Mouse (Mus musculus) cortical plate, adult 2 months (tissue): ENCODE data around the gene Gcfc2.

ENCODE experiments used
- CTCF ChIP-seq: fragments of 200-500 bp; IDR thresholded peaks from 2 replicates; pipeline ENCODE4 v1.5.1; 2011; ENCODE audit warnings: mild to moderate bottlenecking, control low read depth, low read length; ENCODE audit not compliant: insufficient read depth; ENCODE audit errors: extremely low read depth
- POLR2A ChIP-seq: fragments of 200-500 bp; IDR thresholded peaks from 2 replicates; pipeline ENCODE4 v1.6.1; 2011; ENCODE audit warnings: mild to moderate bottlenecking, low read length, control low read depth; ENCODE audit not compliant: insufficient read depth; ENCODE audit errors: extremely low read depth

DNA sequence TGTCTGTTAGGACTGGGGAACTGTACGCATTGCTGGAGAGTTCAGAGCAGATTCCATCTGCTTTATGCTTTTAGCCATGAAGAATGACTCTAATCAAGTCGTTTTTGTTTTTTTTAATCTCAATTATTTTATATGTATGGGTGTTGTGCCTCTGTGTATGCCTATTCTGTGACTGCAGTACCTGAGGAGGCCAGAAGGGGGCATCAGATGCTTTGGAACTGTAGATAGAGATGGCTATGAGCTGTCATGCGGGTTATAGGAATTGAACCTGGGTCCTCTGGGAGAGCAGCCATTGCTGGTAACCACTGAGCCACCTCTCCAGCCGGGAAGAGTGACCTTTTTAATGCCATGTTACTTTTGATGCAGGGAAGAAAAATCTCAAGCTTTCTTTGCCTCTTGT, 32.9 kb downstream of the Gcfc2 start:
- TF ChIP-seq CTCF (0 out of 2 replicates have a peak, but pooled peaks have one; percentile 21), POLR2A (no peak)
